8 mouse cellular contexts compared by ENCODE assay signal in the genomic region with DNA sequence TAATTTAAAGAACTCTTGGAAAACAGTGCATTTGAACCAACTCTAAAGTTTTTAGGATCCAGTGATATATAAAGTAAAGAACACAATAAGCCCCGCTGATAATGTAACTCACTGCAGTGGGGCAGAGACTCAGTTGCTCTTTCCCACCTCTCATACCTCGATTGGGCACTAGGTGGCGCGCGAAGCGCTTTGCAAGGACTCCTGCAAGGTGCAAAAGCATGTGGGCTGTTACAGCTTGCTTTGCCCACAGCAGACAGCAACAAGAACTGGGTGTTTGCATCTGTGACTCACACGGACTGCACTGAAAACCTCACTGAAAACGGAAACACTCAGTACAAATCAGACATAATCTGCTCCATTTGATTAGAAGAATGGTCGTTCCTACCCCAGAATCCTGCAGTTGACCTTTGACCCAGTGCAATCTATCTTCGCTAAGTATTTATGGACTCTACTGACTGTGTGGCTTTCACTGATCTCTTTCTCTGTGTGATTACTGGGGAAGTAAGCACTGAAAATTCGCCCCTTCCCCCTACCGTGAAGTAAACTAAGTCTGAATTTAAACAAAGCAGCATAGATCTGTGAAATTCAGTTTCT.
A peak's percentile ranks its signal among the peaks of the same experiment; 100 is the strongest.
DNase-seq lines count a peak whose midpoint lies in the region; ATAC-seq lines count a peak whose summit lies in the region.

No protein-coding gene starts in this region.

- 0 out of 2 replicates have a peak, but pooled peaks cover 4% of the 10 kb centered on the region for H3K4me1 ChIP-seq in midbrain, embryonic 10.5 days

- ATAC-seq in erythroid progenitor cell, adult 5-6 weeks (replicated peaks; ENCODE audit: low FRiP score, poor library complexity, severe bottlenecking): no peak

- 6% methylated on average over 12 of the region's 12 CpGs for WGBS in midbrain, embryonic 10.5 days

- no peaks in the 10 kb centered on the region for H3K9me3 ChIP-seq in midbrain, embryonic 10.5 days (replicated peaks)

- no peak overlapping the region for H3K4me3 ChIP-seq in midbrain, embryonic 10.5 days

- H3K36me3 ChIP-seq in midbrain, embryonic 10.5 days: no peaks in the 10 kb centered on the region

- no peak overlapping the region for H3K27ac ChIP-seq in midbrain, embryonic 10.5 days (replicated peaks)

- no peaks in the 10 kb centered on the region for H3K27me3 ChIP-seq in midbrain, embryonic 10.5 days (ENCODE audit: low read depth, poor library complexity, severe bottlenecking)

- peak; percentile 77 for DNase-seq in R1 (ENCODE audit: low read depth, low spot score)
- DNase-seq in cerebellum, adult 8-10 months: peak; percentile 90
- peak; percentile 82 to 99 for DNase-seq in frontal cortex, adult 2 months (ENCODE audit: extremely low spot score in 1 of 2, low spot score in 1 of 2)
- DNase-seq in induced T-regulatory cell, adult 2 months (ENCODE audit: low read depth): peak; percentile 51
- peak; percentile 85 to 98 for DNase-seq in left cerebral cortex, adult 8-10 months (ENCODE audit: low spot score in 2 of 2)
- DNase-seq in midbrain, embryonic 10.5 days (ENCODE audit: low spot score): peak; percentile 84
- DNase-seq in spleen, adult 12 weeks (ENCODE audit: low spot score): peak; percentile 22

Comparison
In these comparisons a context has a peak if more than half of its experiments do, and no peak if none do; other contexts are left out.
1. DNase-seq: peak in every context shown above with its lines; median percentile 92 in left cerebral cortex, adult 8-10 months; 90 in frontal cortex, adult 2 months; 90 in cerebellum, adult 8-10 months; 84 in midbrain, embryonic 10.5 days; 77 in R1; 51 in induced T-regulatory cell, adult 2 months; 22 in spleen, adult 12 weeks.